Mouse (Mus musculus) kidney, adult 18-20 months (tissue): ENCODE data around the gene Hmbs.
A peak's percentile ranks its signal among the peaks of the same experiment; 100 is the strongest.
"Not testable (repeated sequence)": the region's sequence is repeated elsewhere in the genome, so short reads cannot be mapped to it uniquely, and the experiment has no call there.

Experiments used
- DNase-seq: peaks from one replicate; pipeline ENCODE4 v3.0.0; 2021

The Hmbs gene

DNA sequence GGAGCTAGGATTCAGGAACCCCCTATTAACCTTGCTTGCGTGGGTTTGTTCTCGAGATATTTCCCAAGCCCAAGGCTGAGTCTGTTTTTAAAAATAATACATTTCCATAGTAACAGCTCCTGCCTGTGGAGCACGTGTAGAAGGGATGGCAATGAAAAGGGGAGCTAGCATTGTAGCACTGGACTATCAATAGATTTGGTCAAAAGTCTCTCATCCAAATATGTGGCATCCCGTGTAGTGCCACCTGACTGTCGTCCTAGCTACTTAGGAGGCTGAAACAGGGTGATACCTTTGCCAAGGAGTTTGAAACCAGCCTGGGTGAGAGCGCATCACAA lies 23.3 kb downstream of the Hmbs start:
- DNase-seq: no peak

DNA sequence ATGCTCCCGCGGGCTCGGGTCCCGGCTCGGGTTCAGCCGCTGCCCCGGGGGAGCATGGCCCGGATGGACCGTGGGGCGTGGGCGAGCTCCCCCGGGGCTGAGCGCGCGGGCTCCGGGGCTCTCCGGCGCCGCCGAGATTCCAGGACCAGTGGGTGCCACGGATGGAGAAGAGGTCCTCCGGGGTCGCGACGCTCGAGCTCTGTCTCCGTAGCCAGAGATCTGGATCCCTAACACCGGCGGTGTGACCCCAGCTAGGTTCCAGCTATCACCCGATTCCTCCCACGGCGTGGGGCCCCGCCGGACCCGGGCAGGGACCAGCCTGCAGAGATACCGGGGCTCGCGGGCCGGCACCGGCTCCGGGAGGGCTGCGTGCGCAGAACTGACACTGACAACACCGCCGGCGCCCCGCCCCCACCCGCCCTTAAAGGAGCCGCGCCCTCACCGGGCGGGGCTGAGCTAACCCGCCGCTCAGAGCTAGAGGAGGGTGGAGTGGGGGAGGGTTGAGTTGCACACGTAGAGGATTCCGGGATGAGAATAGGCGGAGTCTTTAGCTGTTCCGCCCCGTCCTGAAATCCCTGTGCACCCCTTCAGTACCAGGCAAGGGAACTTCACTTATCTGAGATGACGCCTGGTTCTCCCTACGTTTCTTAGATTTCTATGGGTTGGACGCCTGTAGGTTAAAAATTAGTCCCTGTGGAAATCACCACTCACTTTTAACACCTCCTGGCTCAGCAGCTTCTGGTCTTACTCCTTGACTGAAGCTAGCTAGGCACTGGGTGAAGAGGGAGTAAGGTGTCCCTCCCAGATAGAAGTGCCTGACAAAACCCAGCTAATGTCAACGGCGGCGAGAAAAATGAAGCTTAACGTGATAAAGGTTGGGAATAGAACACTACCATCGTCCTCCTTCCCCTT lies 23.9 kb downstream of the Hmbs start, which contains the start of gene C2cd2l:
Gene C2cd2l (minus strand): TSS at position 399 of the 912 bp plus-strand sequence.
- DNase-seq: peak; percentile 89

DNA sequence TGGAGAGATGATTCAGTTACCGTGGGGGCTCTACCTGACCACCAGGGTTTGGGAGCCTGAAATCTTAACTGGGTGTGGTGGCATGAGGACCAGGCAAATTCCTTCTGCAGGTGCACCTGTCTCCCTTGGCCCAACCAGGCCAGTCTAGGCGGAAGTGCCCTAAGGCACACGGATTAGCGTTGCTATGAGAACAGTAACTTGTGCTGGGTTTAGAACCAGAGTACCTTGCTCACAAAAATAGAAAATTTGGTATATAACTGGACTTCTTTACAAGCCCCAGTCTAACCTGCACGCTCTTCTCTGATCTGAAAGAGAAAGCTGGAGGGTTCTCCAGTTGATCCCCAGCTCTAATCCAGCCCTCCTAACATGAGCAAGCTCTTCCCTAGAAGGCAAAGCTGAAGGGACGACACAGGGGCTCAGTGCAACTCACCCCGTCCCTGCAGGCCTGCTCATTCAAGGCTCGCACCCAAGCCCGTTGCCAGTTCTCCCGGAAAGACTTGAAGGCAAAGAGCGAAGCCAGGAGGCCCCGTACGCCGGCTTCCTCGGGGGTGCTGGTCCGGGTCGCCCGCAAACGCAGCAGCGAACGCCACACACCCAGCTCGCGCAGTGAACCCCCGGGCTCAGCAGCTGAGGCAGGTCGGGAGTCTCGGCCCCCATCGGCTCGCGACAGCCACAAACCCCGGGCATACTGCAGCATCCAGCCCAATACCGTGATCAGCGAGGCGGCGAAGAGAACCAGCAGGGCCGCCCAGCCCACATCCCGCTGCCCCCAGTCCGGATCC lies 24.7 kb downstream of the Hmbs start:
- no peak for DNase-seq

DNA sequence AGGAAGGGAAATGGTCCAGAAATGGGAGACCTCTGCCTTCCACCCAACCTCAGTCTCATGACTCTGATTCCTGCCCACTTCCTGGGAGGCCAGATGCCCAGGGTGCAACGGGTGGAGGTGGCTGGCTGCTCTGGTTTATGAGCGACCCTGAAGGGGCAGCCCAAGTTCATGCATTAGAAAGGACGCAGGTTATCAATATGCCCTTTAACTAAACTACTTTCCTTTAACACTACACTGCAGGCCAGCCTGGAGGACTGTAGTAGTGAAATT lies 25.3 kb downstream of the Hmbs start:
- no peak for DNase-seq

DNA sequence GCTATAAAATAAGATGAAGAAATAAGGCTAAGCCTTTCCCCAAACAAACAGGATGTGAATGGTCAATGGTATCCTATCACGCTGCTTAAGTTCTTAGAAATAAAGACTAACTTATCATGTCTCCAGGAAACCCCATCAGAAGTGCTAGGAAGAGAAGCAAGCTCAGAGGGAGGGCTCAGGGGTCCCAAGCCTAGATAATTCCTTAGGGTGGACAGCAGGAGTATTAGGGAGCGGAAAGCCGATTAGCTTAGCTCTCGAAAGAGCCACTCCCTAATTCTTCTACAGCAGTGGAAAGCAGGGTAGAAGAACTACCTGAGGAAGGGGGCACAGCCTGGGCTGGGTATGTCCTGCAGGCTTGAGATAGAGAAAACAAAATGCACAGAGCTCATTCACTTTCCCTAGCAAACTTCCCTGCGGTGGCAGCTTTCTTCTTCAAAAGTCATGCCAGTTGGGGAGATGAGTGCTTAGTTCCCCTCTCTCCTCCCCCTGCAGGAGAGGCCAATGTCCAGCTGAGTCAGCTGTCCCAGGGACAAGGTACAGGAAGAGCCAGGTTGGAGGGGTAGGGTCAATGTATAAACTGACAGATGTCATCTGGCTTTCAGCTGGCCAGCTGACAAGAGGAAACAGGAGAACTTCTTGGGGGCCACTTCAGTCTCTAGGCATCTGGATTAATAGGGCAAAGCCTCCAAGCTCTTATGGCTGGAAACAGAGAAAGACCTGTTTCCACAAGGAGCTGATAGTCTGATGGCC lies 25.8 kb downstream of the Hmbs start:
- peak; percentile 76 for DNase-seq

GRCm38 (mm10) chr9:44317452-44317851 lies 26.6 kb downstream of the Hmbs start:
- DNase-seq: no peak

DNA sequence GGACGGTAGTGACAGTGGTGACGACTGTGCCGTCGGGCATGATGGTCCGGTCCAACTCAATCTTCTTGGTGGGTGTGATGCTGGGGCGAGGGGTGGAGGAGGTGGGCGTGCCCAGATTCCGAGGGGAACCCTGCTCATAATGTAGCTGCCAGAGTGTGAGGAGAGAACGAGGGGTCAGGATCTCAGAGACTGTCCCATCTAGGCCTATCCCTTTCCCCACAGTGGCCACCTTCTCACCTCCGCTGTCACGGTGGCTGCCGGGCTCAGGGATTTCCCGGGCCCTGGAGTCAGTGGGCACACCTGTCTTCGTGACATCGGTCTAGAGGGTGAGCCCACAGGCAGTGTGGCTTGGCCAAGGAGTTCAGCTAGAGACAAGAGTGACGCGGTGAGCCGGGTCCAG lies 29.1 kb downstream of the Hmbs start:
- DNase-seq: no peak

- no peak for DNase-seq
Observed at GRCm38 (mm10) chr9:44314257-44314547, 29.8 kb downstream of the Hmbs start.

- no peak for DNase-seq
Observed at GRCm38 (mm10) chr9:44313476-44314256, 30.4 kb downstream of the Hmbs start.

- DNase-seq: peak; percentile 52
Observed at GRCm38 (mm10) chr9:44311136-44312134, 32.6 kb downstream of the Hmbs start.

DNA sequence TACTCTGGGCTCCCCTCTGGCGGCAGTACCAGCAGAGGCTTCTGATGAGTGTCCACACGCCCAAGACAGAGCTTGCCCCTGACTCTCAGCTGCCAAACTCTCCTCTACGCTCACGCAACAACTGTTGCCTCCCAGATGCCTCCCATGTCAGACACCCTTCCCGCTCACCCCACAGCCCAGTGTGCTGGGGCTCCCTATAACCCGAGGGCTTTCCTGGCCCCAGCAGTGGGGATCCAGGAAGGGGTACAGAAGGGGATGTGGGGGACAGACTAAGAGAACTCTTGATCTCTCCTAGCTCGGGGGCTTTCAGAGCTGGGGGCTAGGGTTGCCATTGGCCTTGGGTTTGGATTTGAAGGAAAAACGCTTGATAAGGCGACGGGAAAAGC lies 33.3 kb downstream of the Hmbs start:
- no peak for DNase-seq

- DNase-seq: no peak
Observed at GRCm38 (mm10) chr9:44309756-44310155, 34.3 kb downstream of the Hmbs start.

- DNase-seq: no peak
Observed at GRCm38 (mm10) chr9:44307248-44307647, 36.8 kb downstream of the Hmbs start.

- no peak for DNase-seq
Observed at GRCm38 (mm10) chr9:44306532-44306931, 37.5 kb downstream of the Hmbs start.

- peak; percentile 97 for DNase-seq
Observed at GRCm38 (mm10) chr9:44305466-44306079, 38.5 kb downstream of the Hmbs start, which contains the start of gene Hinfp. Hinfp (minus strand) TSS chr9:44305671.

- DNase-seq: not testable (repeated sequence)
Observed at GRCm38 (mm10) chr9:44300001-44300400, 44.0 kb downstream of the Hmbs start.

- peak; percentile 68 for DNase-seq
Observed at GRCm38 (mm10) chr9:44292490-44292889, 51.5 kb downstream of the Hmbs start.

DNA sequence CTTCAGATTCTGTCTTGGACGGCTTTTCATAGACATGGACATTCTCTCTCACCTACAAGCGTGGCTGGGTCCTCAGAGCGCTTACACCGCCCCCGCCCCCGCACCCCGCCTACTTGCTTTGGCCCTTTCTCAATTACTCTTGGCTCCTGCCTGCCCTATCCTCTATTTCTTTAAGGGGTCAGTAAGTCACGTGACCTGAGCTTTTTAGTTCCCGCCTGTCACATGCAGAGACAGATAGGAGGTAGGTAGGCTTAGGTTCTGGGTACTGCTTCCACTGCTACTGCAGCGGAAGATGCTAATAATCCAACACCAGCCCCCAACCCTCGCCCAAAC lies 55.1 kb downstream of the Hmbs start:
- no peak for DNase-seq

DNA sequence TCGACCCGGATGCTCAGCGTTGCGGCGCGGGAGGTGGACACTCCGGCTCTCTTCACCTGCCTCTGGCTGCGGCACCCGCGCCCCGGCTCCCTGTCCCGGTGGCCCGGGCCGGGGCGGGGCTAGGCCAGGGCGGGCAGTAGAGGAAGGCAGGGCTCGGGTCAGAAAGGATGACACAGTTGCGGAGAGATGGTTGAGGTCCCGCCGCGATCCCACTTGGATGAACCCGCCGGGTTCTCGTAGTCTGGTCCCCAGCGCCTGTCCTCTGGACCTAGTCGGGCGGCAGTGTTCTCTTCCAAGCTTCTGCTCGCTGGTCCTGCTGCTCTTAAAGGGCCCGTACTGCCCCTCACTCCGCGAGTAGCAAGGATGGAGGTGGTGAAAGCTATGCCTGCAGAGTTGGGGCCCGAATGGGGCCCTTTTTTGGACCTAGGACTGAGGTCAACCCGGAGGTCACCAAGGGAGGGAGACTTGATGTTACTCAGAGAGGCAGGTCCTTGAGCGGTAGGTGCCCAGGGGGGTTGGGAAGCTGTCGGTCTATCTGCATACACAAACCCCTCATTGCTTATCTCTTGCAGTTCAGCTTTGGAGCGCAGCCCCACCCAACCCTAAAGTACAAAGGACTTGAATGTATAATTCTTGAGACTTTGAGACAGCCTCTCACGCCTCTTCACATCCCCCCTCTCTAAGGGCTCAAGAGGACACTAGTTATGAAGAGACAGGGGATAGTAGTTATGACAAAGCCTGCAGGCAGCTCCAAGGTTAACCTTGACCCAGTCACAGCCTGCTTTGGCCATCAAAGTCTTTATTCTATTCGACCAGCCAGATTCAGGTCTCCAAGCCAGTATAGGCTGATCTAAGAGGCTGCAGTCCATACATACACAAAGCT lies 55.7 kb downstream of the Hmbs start, which contains the start of gene Abcg4:
Gene Abcg4 (minus strand): TSS at position 540 of the 883 bp plus-strand sequence.
- no peak for DNase-seq
